Mouse (Mus musculus) small intestine, adult 2 months (tissue): ENCODE results near the gene Snupn.

ENCODE experiments used
- CTCF ChIP-seq: fragments of 200-500 bp; IDR thresholded peaks from 2 replicates; pipeline ENCODE4 v1.5.1; 2012; ENCODE audit warnings: low read depth, mild to moderate bottlenecking, control low read depth, inconsistent platforms, low read length, moderate library complexity, mixed read lengths; ENCODE audit not compliant: insufficient replicate concordance, insufficient read length; ENCODE audit errors: extremely low read depth
- POLR2A ChIP-seq: fragments of 200-500 bp; IDR thresholded peaks from 2 replicates; pipeline ENCODE4 v1.6.1; 2012; ENCODE audit warnings: low read depth, mild to moderate bottlenecking, control low read depth, inconsistent platforms, low read length, moderate library complexity

- TF ChIP-seq POLR2A (no peak), CTCF (no peak)
Measured at GRCm38 (mm10) chr9:56901187-56901586, 49.5 kb upstream of the Snupn start.
